Mouse (Mus musculus) CD4-positive helper T cell, adult 2 months (primary cell): Measurements from ENCODE around the gene Crebl2.
A peak's percentile ranks its signal among the peaks of the same experiment; 100 is the strongest.

Experiments
- DNase-seq: peaks from one replicate; pipeline ENCODE4 v3.0.0-alpha.2; 2012; ENCODE audit warnings: low read depth, missing footprints, low spot score

Crebl2 gene

DNA sequence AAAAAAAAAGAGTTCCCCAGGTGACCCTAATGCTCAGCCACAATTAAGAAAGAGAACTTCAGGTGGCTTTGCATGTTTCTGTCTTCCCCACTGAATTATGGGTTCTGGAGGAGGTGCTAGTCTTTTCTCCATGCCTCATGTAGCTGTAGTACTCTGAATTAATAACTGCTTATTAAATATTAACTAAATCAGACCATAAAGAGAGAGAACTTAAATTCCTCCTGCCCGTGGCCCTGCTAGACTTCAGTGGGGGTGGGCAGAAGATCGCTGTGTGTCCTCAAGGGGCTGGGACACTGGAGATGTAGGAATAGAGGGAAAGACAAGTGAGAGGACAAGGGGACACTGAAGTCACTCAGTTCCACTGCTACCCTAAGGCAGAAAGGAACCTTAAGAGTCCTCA lies 42.3 kb downstream of the Crebl2 start:
- DNase-seq = no peak

DNA sequence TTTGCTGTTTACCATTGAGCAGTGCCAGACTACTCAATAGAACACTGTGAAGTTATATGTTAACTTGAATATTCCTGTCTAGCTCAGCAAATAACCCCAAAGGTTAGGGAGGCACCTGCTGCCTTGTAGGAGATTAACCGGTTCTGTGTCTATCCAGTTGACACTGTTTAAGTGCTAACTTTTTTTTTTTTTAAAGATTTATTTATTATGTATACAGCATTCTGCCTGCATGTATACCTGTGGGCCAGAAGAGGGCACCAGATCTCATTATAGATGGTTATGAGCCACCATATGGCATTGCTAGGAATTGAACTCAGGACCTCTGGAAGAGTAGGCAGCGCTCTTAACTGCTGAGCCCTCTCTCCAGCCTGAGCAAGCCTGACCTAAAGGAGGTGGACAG lies 43.1 kb downstream of the Crebl2 start:
- peak; percentile 46 for DNase-seq

GRCm38 (mm10) chr6:134876795-134877194 lies 46.8 kb downstream of the Crebl2 start:
- DNase-seq = peak; percentile 19

GRCm38 (mm10) chr6:134877276-134877675 lies 47.3 kb downstream of the Crebl2 start:
- DNase-seq = no peak

- DNase-seq = no peak
Observed at GRCm38 (mm10) chr6:134877892-134878291, 47.9 kb downstream of the Crebl2 start.

GRCm38 (mm10) chr6:134879556-134879955 lies 49.6 kb downstream of the Crebl2 start:
- DNase-seq = no peak

GRCm38 (mm10) chr6:134880046-134880445 lies 50.1 kb downstream of the Crebl2 start:
- DNase-seq = no peak

GRCm38 (mm10) chr6:134883661-134884060 lies 53.7 kb downstream of the Crebl2 start:
- DNase-seq = peak; percentile 46

DNA sequence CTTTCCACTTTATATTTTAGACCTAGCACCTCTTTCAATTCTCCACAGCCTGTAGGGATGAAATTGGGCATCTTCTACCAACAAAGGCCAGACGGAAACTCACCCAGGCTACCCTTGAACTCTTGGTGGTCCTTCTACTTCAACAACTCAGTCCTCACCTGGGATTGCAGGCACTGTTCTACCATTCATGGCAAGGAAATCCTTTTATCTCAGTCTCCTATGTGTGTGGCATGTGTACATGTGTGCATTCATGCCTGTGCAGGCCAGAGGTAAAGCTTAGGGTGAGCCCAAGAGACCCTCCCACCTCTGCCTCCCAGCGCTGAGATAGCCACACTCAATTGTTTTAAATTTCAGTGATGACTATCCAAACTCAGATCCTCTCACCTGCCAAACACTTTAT lies 55.6 kb downstream of the Crebl2 start:
- no peak for DNase-seq

GRCm38 (mm10) chr6:134886475-134886874 lies 56.5 kb downstream of the Crebl2 start:
- no peak for DNase-seq

- DNase-seq = no peak
Observed at GRCm38 (mm10) chr6:134887008-134887407, 57.1 kb downstream of the Crebl2 start.

- DNase-seq = no peak
Observed at GRCm38 (mm10) chr6:134887711-134888449, 57.9 kb downstream of the Crebl2 start.

- DNase-seq = no peak
Observed at GRCm38 (mm10) chr6:134888563-134889017, 58.6 kb downstream of the Crebl2 start.

GRCm38 (mm10) chr6:134889763-134890162 lies 59.8 kb downstream of the Crebl2 start:
- no peak for DNase-seq

GRCm38 (mm10) chr6:134890436-134890835 lies 60.5 kb downstream of the Crebl2 start:
- DNase-seq = no peak

GRCm38 (mm10) chr6:134896570-134897436 lies 66.8 kb downstream of the Crebl2 start:
- no peak for DNase-seq

GRCm38 (mm10) chr6:134897443-134898094 lies 67.6 kb downstream of the Crebl2 start:
- DNase-seq = peak; percentile 97

DNA sequence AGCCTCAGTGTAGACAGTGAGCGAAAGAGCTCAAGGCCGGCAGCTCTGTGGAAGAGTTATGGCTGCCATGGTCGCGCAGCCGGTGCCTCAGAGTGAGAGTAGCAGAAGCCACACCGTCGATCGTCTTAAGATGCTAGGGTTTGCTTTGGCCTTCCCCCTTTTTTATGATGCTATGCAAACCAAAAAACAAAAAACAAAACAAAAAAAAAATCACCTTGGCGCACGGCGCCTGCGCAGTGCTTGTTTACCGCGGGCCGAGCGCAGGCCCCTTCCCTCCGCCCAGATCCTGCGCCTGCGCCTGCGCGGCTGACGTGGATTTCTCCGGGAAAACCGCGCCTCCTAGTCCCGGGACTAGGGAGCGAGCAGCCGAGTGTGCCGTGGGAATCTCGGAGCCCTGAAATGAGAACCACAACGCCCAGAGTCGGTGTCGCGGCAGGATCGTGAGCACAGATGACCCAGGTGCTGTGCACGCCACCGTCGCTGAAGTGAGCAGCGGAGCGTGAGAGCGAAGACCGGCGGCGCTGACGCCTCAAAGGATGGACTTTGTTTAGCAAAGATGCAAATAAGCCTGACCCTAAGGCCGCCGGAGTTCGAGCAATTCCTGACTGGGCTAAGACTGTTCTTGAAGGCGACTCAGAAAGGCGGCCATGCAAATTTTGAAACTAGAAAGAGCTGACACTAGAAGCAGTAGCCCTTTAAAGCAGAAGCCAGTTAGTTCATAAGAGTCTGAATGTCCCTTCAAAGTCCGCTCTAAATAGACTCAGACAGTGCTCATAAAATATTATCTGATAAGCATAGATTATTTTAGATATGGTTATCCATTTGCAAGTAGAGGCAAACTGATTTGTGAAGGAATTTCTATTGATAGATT lies 68.4 kb downstream of the Crebl2 start, which contains the start of gene Gpr19:
Gene Gpr19, minus strand, starts transcription at position 484 of the 871 bp plus-strand sequence.
- DNase-seq = peak; percentile 92

- peak; percentile 79 for DNase-seq
Observed at GRCm38 (mm10) chr6:134903368-134903767, 73.4 kb downstream of the Crebl2 start.

DNA sequence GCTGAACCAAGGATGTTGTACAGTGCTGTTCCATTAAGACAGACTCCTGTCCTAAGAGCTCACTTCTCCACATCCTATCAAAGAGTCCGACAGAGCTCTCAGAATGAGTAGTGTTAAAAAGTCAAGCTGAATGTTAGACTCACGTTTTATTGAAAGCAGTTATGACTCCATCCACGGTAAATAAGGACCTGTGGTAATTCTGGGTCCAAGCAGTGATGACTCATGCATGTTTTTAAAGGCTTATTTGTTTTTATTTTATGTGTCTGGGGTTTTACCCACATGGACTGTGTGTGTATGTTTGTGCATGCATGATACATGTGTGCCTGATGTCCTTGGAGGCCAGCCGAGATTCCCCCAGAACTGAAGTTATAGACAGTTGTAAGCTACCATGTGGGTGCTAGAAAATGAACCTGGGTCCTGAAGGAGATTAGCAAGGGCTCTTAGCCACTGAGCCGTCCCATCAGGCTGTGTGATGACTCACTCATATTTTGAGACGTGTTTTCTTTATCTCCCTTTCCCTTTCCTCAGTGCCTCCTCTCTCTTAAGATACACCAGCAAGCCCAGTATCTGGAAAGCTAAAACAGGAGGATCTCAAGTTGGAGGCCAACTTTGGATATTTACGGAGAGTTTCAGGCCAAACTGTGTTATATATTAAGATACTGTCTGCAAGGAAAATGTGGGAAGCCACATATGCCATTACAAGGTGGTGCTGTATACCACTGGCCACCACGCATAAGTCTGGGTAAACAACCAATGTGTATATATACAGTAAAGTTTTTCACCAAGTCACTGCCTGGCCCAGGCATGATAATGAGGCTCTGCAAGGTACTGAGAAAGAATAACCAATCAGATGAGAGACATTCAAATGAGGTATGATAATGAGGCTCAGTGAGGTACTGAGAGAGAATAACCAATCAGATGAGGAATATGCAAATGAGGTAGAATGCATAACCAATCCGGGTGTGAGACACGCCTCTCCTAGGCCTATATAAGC lies 74.2 kb downstream of the Crebl2 start:
- DNase-seq = peak; percentile 30
